Mouse (Mus musculus) megakaryocyte-erythroid progenitor cell, adult 5 weeks (primary cell): ENCODE measurements around the gene Crb1. TPM values are rescaled to one million over a fixed set of nuclear protein-coding genes. Genes with fewer than 3 reads are reported as not detected.

Source experiments
- polyA plus RNA-seq: library from polyadenylated mRNA; stranded (reverse); fragments of >175 nt; gene quantifications from 2 replicates; pipeline ENCODE4 v1.2.3, GENCODE M21; 2012

Crb1 gene
- polyA plus RNA-seq: 0.01 TPM in 1 of 2 replicates, not detected in the other

DNA sequence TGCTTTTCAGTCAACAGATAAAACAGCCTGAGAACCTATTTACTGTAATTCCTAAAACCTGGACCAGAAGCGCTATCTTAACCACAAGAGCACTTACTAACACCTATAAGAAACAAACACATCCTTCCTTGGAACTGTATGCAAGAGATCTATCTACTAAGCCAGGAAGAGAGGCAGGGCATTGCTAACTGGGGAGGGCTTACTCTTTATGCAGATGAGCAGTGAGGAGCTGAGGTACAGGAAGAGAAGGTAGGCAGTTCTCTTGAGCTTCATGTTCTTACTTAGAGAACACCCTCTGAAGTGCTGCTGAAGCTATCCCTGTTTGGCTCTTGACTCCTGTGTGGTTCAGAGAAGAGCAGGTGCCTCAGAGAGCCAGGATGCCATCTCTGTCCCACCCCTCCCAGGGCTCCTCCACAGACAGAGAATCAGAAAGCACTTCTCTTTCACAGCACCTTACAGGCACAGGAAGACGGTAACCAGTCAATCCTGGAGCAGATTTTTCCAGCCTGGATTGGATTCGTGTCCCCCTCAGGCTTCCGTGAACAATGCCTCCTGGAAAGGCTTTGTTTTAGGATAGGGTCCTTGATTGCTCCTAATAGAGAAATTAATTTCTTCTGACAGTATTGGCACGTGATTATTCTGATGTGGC is at the start of gene Crb1:
Crb1 (minus strand) TSS at position 463 of the 649 bp plus-strand sequence.

DNA sequence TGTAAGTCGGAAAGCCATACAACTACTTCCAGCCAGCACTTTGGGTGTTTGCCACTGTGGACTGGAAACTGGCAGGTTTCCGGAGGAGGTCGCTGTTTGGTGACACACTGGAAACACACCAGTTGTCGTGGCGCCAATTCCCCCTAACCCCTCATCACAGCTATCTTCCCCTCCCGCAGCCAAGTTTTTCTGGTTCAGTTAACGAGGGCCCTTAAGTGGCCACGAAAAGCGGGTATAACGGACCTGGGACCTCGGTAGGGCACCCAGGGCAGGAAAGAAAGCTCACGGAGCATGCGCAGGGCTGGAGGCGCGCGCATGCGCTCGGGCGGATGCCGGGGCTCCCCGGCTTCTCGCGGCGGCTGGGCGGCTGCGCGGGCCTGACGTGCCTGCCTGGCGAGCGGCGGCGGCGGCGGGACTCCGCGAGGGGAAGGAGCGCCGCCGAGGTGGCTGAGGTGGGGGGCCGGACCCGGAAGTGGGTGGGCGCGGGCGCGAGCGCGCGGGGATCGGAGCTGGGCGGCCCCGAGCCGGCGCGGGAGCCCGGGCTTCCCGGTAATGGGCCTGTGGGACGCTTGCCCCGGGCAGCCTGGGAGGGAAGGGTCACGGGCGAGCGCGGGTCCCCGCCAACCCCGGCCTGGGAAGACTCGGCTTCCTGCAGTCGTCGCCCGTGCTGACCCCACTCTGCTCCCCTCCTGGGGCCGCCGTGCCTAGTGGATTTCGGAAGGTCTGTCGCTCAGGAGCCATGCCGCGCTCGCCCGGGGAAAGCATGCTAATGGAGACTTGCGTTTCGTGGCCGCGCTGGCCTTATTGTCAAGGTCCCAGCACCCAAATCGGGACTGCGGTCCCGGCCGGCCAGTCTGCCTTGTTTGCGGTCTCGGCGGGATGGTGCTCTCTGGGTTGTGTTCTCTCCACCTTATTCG is 45.2 kb upstream of the Crb1 start, which contains the start of gene Zbtb41:
Zbtb41 (plus strand) TSS at position 414 of the 917 bp plus-strand sequence.

Other genes starting within 250 kb of the Crb1 start
- gene Zbtb41, start 45.2 kb upstream of the Crb1 start, polyA plus RNA-seq: 0.81 and 0.87 TPM in 2 replicates
- 1.0 and 1.1 TPM in 2 replicates for gene Aspm, start 77.7 kb upstream of the Crb1 start, polyA plus RNA-seq
- gene F13b, start 124.6 kb upstream of the Crb1 start, polyA plus RNA-seq: not detected in 2 replicates
- gene Cfhr1, start 183.2 kb upstream of the Crb1 start, polyA plus RNA-seq: not detected in 2 replicates